Mouse (Mus musculus): ENCODE measurements around the gene Lamtor3.

DNA sequence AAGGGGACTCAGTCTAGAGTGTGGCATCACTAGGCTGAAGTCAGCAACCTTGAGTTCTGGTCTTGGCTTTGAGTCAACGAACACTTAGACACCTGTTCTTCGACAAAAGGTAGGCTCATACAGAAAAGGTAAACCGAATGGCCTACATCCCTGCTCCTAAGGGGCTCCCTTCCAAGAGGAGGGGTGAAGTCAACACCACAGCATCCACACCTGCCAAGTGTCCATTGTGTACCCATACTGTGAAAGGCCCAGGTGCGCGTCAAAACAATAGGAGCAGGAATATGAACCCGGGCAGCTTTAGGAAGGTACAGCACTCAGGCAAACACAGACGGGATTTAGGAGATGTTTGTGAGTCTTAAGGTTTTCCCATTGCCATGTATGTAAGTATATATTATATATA is 54.7 kb downstream of the Lamtor3 start:
- TF ChIP-seq POLR2A (IDR thresholded peaks at IDR 0.05; ENCODE audit: insufficient read length, low read depth) (no peak), SRF (IDR thresholded peaks at IDR 0.05; ENCODE audit: control insufficient read depth, insufficient read length, low read depth) (no peak), E2F4 (IDR thresholded peaks at IDR 0.05; ENCODE audit: insufficient read depth) (no peak), POLR2AphosphoS2 (IDR thresholded peaks at IDR 0.05; ENCODE audit: insufficient read length, low read depth) (no peak), MAX (IDR thresholded peaks at IDR 0.05; ENCODE audit: low read depth) (no peak), TCF12 (IDR thresholded peaks at IDR 0.05; ENCODE audit: insufficient read depth, poor library complexity, severe bottlenecking) (no peak), CEBPB (IDR thresholded peaks at IDR 0.05; ENCODE audit: insufficient read depth, poor library complexity, severe bottlenecking) (no peak), USF1 (IDR thresholded peaks at IDR 0.05; ENCODE audit: low read depth) (no peak), MYOG (IDR thresholded peaks at IDR 0.05; ENCODE audit: control insufficient read depth in 1 of 3, insufficient read depth in 1 of 3, insufficient read length in 2 of 3, low read depth in 2 of 3) (no peak), TCF3 (IDR thresholded peaks at IDR 0.05; ENCODE audit: insufficient read length, low read depth) (no peak)
